Comparison of ENCODE assay signal across 9 mouse cellular contexts in genomic region chrX:73921285-73921822, GRCm38 (mm10). TPM values are rescaled to one million over a fixed set of nuclear protein-coding genes. Genes with fewer than 3 reads are reported as not detected.
DNase-seq lines count a peak whose midpoint lies in the region; ATAC-seq and TF ChIP-seq lines count a peak whose summit lies in the region.
"Had no signal": no experiment of that assay in that cellular context is flagged by ENCODE, and none has a peak within 500 bp of the region (broad histone marks: within the 10 kb centered on the region; RNA-seq: fewer than 3 reads in every experiment).

No protein-coding gene starts in this region.

- no peak for DNase-seq in heart, adult 9 months (ENCODE audit: low spot score in 2 of 2)
- DNase-seq in G1E (ENCODE audit: low spot score): no peak
- DNase-seq in liver, embryonic 11.5 days (ENCODE audit: low spot score): no peak
- DNase-seq in cerebellum, postnatal 36 days: no peak
- no peak for DNase-seq in right cerebral cortex, postnatal 25 days

- 0 out of 4 replicates have a peak, but pooled peaks cover 0 to 4% of the 10 kb centered on the region in 2 experiments for H3K4me1 ChIP-seq in heart, embryonic 14.5 days (ENCODE audit: control insufficient read depth in 2 of 2, insufficient read depth in 2 of 2, low read length in 2 of 2)
- H3K4me1 ChIP-seq in G1E (ENCODE audit: insufficient read depth, low read depth, low read length): peaks cover 43% of the 10 kb centered on the region
- H3K4me1 ChIP-seq in forebrain, embryonic 12.5 days: peaks cover 10% of the 10 kb centered on the region; the same call in 1 of the 2 replicates
- no peaks in the 10 kb centered on the region for H3K4me1 ChIP-seq in liver, embryonic 11.5 days (replicated peaks; ENCODE audit: control insufficient read depth, insufficient read depth, low read length)
- no peaks in the 10 kb centered on the region for H3K4me1 ChIP-seq in stomach, embryonic 16.5 days (ENCODE audit: control insufficient read depth, insufficient read depth, low read length)

- H3K4me2 ChIP-seq in heart, embryonic 14.5 days (ENCODE audit: low read length): peak overlapping the region; percentile 69
- peak overlapping the region; percentile 63 for H3K4me2 ChIP-seq in forebrain, embryonic 12.5 days
- H3K4me2 ChIP-seq in liver, embryonic 11.5 days: peak overlapping the region; percentile 79
- peak overlapping the region; percentile 59 for H3K4me2 ChIP-seq in stomach, embryonic 16.5 days (ENCODE audit: low read depth, low read length)

- peak overlapping the region; percentile 51 to 65 for H3K4me3 ChIP-seq in heart, embryonic 14.5 days (ENCODE audit: control insufficient read depth in 1 of 2, insufficient read depth in 1 of 2, low read depth in 1 of 2, low read length in 2 of 2)
- peak overlapping the region; percentile 83 for H3K4me3 ChIP-seq in G1E (ENCODE audit: low read depth, low read length)
- peak overlapping the region; percentile 55 for H3K4me3 ChIP-seq in forebrain, embryonic 12.5 days (replicated peaks)
- H3K4me3 ChIP-seq in liver, embryonic 11.5 days (ENCODE audit: low read depth, low read length): peak overlapping the region; percentile 68
- peak overlapping the region; percentile 60 for H3K4me3 ChIP-seq in stomach, embryonic 16.5 days (replicated peaks; ENCODE audit: low read length)

- H3K27me3 ChIP-seq in heart, embryonic 14.5 days (ENCODE audit: control insufficient read depth, insufficient read depth, low read length): no peaks in the 10 kb centered on the region
- H3K27me3 ChIP-seq in G1E (ENCODE audit: insufficient read depth, low read length): no peaks in the 10 kb centered on the region
- H3K27me3 ChIP-seq in forebrain, embryonic 12.5 days: no peaks in the 10 kb centered on the region
- H3K27me3 ChIP-seq in liver, embryonic 11.5 days (replicated peaks; ENCODE audit: control insufficient read depth, insufficient read depth, low read length): peaks cover 2% of the 10 kb centered on the region
- no peaks in the 10 kb centered on the region for H3K27me3 ChIP-seq in stomach, embryonic 16.5 days (ENCODE audit: control insufficient read depth, insufficient read depth, low read length)

- 15% methylated on average over 34 of the region's 34 CpGs for WGBS in heart, embryonic 14.5 days
- whole genome bisulfite sequencing in forebrain, embryonic 12.5 days: 24% methylated on average over 34 of the region's 34 CpGs
- 13% methylated on average over 34 of the region's 34 CpGs for WGBS in liver, embryonic 11.5 days
- WGBS in stomach, embryonic 16.5 days: 17% methylated on average over 34 of the region's 34 CpGs

- no peaks in the 10 kb centered on the region for H3K9me3 ChIP-seq in heart, embryonic 14.5 days (ENCODE audit: control insufficient read depth, low read length)
- H3K9me3 ChIP-seq in G1E (replicated peaks): no peaks in the 10 kb centered on the region
- no peaks in the 10 kb centered on the region for H3K9me3 ChIP-seq in forebrain, embryonic 12.5 days
- H3K9me3 ChIP-seq in liver, embryonic 11.5 days (ENCODE audit: control insufficient read depth, low read length): no peaks in the 10 kb centered on the region
- H3K9me3 ChIP-seq in stomach, embryonic 16.5 days (replicated peaks; ENCODE audit: control insufficient read depth, low read length): no peaks in the 10 kb centered on the region

- H3K9ac ChIP-seq in heart, embryonic 14.5 days (ENCODE audit: low read length): peak overlapping the region; percentile 80
- H3K9ac ChIP-seq in forebrain, embryonic 12.5 days: peak overlapping the region; percentile 69
- peak overlapping the region; percentile 75 for H3K9ac ChIP-seq in liver, embryonic 11.5 days (ENCODE audit: low read depth, low read length)
- H3K9ac ChIP-seq in stomach, embryonic 16.5 days (ENCODE audit: low read length): peak overlapping the region; percentile 76

- peaks cover 46% of the 10 kb centered on the region for H3K36me3 ChIP-seq in heart, embryonic 14.5 days (ENCODE audit: control insufficient read depth, insufficient read depth, low read length)
- H3K36me3 ChIP-seq in G1E (replicated peaks): peaks cover 61% of the 10 kb centered on the region
- peaks cover 23% of the 10 kb centered on the region for H3K36me3 ChIP-seq in forebrain, embryonic 12.5 days (replicated peaks)
- no peaks in the 10 kb centered on the region; the same call in 1 of the 2 replicates for H3K36me3 ChIP-seq in liver, embryonic 11.5 days (ENCODE audit: control insufficient read depth, insufficient read depth, low read length)
- no peaks in the 10 kb centered on the region for H3K36me3 ChIP-seq in stomach, embryonic 16.5 days (ENCODE audit: control insufficient read depth, insufficient read depth, low read length)

- H3K27ac ChIP-seq in heart, embryonic 14.5 days (replicated peaks in 1 of 2; ENCODE audit: control insufficient read depth in 1 of 2, insufficient read depth in 1 of 2, low read depth in 2 of 2, low read length in 2 of 2): peak overlapping the region; percentile 79 to 83
- H3K27ac ChIP-seq in forebrain, embryonic 12.5 days: peak overlapping the region; percentile 61; the same call in 1 of the 2 replicates
- H3K27ac ChIP-seq in liver, embryonic 11.5 days (ENCODE audit: low read depth, low read length): peak overlapping the region; percentile 74
- peak overlapping the region; percentile 78 for H3K27ac ChIP-seq in stomach, embryonic 16.5 days (ENCODE audit: low read length)

- no peak for TF ChIP-seq CTCF in G1E (IDR thresholded peaks at IDR 0.05; ENCODE audit: low read depth, low read length)

- peak; percentile 27; the same call in 1 of the 2 replicates for ATAC-seq in heart, embryonic 14.5 days (ENCODE audit: insufficient number of reproducible peaks, insufficient read depth, low FRiP score, low read depth)
- no peak for ATAC-seq in G1E (ENCODE audit: extremely low read depth, insufficient number of reproducible peaks, low FRiP score, poor library complexity, severe bottlenecking)
- peak; percentile 49 for ATAC-seq in forebrain, embryonic 12.5 days (ENCODE audit: low FRiP score)
- peak; percentile 32 for ATAC-seq in liver, embryonic 11.5 days (replicated peaks; ENCODE audit: low FRiP score)
- ATAC-seq in stomach, embryonic 16.5 days (ENCODE audit: insufficient read depth, low FRiP score): peak; percentile 52

RNA-seq across cellular contexts. Expression of gene Arhgap4, which starts 0.3 kb away (rescaled TPM):
- polyA plus RNA-seq in heart, embryonic 14.5 days (2014; fragmentation: Nextera tagmentation; extraction: Ambion mirVana): 1.1 and 1.5 TPM in 2 replicates
- total RNA-seq in G1E (2014; fragmentation: Nextera tagmentation) (5.0 and 5.1 TPM in 2 replicates), G1E (2017) (2.1 and 3.8 TPM in 2 replicates)
- 1.5 and 1.7 TPM in 2 replicates for polyA plus RNA-seq in G1E (2012)
- polyA plus RNA-seq in forebrain, embryonic 12.5 days (2016; fragmentation: Nextera tagmentation; extraction: Ambion mirVana): 1.8 and 3.6 TPM in 2 replicates
- polyA plus RNA-seq in liver, embryonic 11.5 days (2014; fragmentation: Nextera tagmentation; extraction: Ambion mirVana): 10.2 and 12.9 TPM in 2 replicates
- 4.7 and 5.7 TPM in 2 replicates for polyA plus RNA-seq in stomach, embryonic 16.5 days (2015; fragmentation: Nextera tagmentation; extraction: Ambion mirVana)

RNA-seq across cellular contexts. Expression of gene Naa10, which starts 0.4 kb away (rescaled TPM):
- 84.4 and 84.8 TPM in 2 replicates for polyA plus RNA-seq in heart, embryonic 14.5 days (2014; fragmentation: Nextera tagmentation; extraction: Ambion mirVana)
- total RNA-seq in G1E (2014; fragmentation: Nextera tagmentation) (55.9 and 61.9 TPM in 2 replicates), G1E (2017) (85.4 and 105 TPM in 2 replicates)
- 171 and 192 TPM in 2 replicates for polyA plus RNA-seq in G1E (2012)
- 115 and 117 TPM in 2 replicates for polyA plus RNA-seq in forebrain, embryonic 12.5 days (2016; fragmentation: Nextera tagmentation; extraction: Ambion mirVana)
- polyA plus RNA-seq in liver, embryonic 11.5 days (2014; fragmentation: Nextera tagmentation; extraction: Ambion mirVana): 210 TPM in 2 replicates
- polyA plus RNA-seq in stomach, embryonic 16.5 days (2015; fragmentation: Nextera tagmentation; extraction: Ambion mirVana): 126 and 134 TPM in 2 replicates

RNA-seq across cellular contexts. Expression of gene Renbp, which starts 9.3 kb away (rescaled TPM):
- 55.5 and 63.7 TPM in 2 replicates for polyA plus RNA-seq in heart, embryonic 14.5 days (2014; fragmentation: Nextera tagmentation; extraction: Ambion mirVana)
- total RNA-seq in G1E (2014; fragmentation: Nextera tagmentation) (39.2 and 42.7 TPM in 2 replicates), G1E (2017) (196 and 201 TPM in 2 replicates)
- polyA plus RNA-seq in G1E (2012): 80.1 and 139 TPM in 2 replicates
- polyA plus RNA-seq in forebrain, embryonic 12.5 days (2016; fragmentation: Nextera tagmentation; extraction: Ambion mirVana): 10.9 and 11.7 TPM in 2 replicates
- 30.3 and 32.5 TPM in 2 replicates for polyA plus RNA-seq in liver, embryonic 11.5 days (2014; fragmentation: Nextera tagmentation; extraction: Ambion mirVana)
- 63.3 and 65.5 TPM in 2 replicates for polyA plus RNA-seq in stomach, embryonic 16.5 days (2015; fragmentation: Nextera tagmentation; extraction: Ambion mirVana)

RNA-seq across cellular contexts. Expression of gene L1cam, which starts 25.4 kb away (rescaled TPM):
- polyA plus RNA-seq in heart, embryonic 14.5 days (2014; fragmentation: Nextera tagmentation; extraction: Ambion mirVana): 0.39 and 0.54 TPM in 2 replicates
- total RNA-seq in G1E (2014; fragmentation: Nextera tagmentation) (not detected in 2 replicates), G1E (2017) (0.05 TPM in 1 of 2 replicates, not detected in the other)
- 0.05 TPM in 1 of 2 replicates, not detected in the other for polyA plus RNA-seq in G1E (2012)
- 33.1 and 37.4 TPM in 2 replicates for polyA plus RNA-seq in forebrain, embryonic 12.5 days (2016; fragmentation: Nextera tagmentation; extraction: Ambion mirVana)
- polyA plus RNA-seq in liver, embryonic 11.5 days (2014; fragmentation: Nextera tagmentation; extraction: Ambion mirVana): 0.42 and 0.95 TPM in 2 replicates
- polyA plus RNA-seq in stomach, embryonic 16.5 days (2015; fragmentation: Nextera tagmentation; extraction: Ambion mirVana): 9.8 and 12.9 TPM in 2 replicates

RNA-seq across cellular contexts. Expression of gene Avpr2, which starts 29.5 kb away (rescaled TPM):
- polyA plus RNA-seq in heart, embryonic 14.5 days (2014; fragmentation: Nextera tagmentation; extraction: Ambion mirVana): not detected in 2 replicates
- total RNA-seq in G1E (2014; fragmentation: Nextera tagmentation): not detected in 2 replicates
- not detected in 2 replicates for total RNA-seq in G1E (2017)
- polyA plus RNA-seq in G1E (2012): not detected in 2 replicates
- polyA plus RNA-seq in forebrain, embryonic 12.5 days (2016; fragmentation: Nextera tagmentation; extraction: Ambion mirVana): 0.29 TPM in 1 of 2 replicates, not detected in the other
- 0.17 and 0.22 TPM in 2 replicates for polyA plus RNA-seq in liver, embryonic 11.5 days (2014; fragmentation: Nextera tagmentation; extraction: Ambion mirVana)
- polyA plus RNA-seq in stomach, embryonic 16.5 days (2015; fragmentation: Nextera tagmentation; extraction: Ambion mirVana): 0.32 and 0.42 TPM in 2 replicates
- total RNA-seq: layer of hippocampus, postnatal 36 days had no signal
